Mouse (Mus musculus) stomach, postnatal 0 days (tissue): ENCODE results near the gene Ripor1. TPM values are rescaled to one million over a fixed set of nuclear protein-coding genes. Genes with fewer than 3 reads are reported as not detected.
A peak's percentile ranks its signal among the peaks of the same experiment; 100 is the strongest.

ENCODE experiments used
- ATAC-seq: fragments of 200-750 bp; cut with Nextera tagmentation; 2 replicates; pipeline ENCODE4 v1.8.0; 2017; ENCODE audit not compliant: low FRiP score, low TSS enrichment
- DNase-seq: peaks from one replicate; pipeline ENCODE4 v3.0.0-alpha.2; 2016; ENCODE audit warnings: low spot score
- H3K27ac ChIP-seq: fragments of 300-500 bp; sonication (generic); replicated peaks from 2 replicates; pipeline ENCODE4 v1.5.1; 2014; ENCODE audit warnings: mild to moderate bottlenecking, control low read depth
- H3K27me3 ChIP-seq: fragments of 300-500 bp; sonication (generic); 2 replicates; pipeline ENCODE4 v1.6.1; 2014; ENCODE audit warnings: low read length; ENCODE audit not compliant: control insufficient read depth, insufficient read depth
- H3K36me3 ChIP-seq: fragments of 300-500 bp; sonication (generic); 2 replicates; pipeline ENCODE4 v1.6.1; 2014; ENCODE audit warnings: low read length, mixed read lengths; ENCODE audit not compliant: control insufficient read depth, insufficient read depth
- H3K4me1 ChIP-seq: fragments of 300-500 bp; sonication (generic); replicated peaks from 2 replicates; pipeline ENCODE4 v1.6.1; 2014; ENCODE audit warnings: antibody characterized with exemption; ENCODE audit not compliant: control insufficient read depth, insufficient read depth
- H3K4me2 ChIP-seq: fragments of 300-500 bp; sonication (generic); replicated peaks from 2 replicates; pipeline ENCODE4 v1.6.1; 2014; ENCODE audit warnings: low read depth, mild to moderate bottlenecking, control low read depth, moderate library complexity
- H3K4me3 ChIP-seq: fragments of 300-500 bp; sonication (generic); 2 replicates; pipeline ENCODE4 v1.5.1; 2014; ENCODE audit warnings: low read depth, low read length, control low read depth
- H3K9ac ChIP-seq: fragments of 300-500 bp; sonication (generic); 2 replicates; pipeline ENCODE4 v1.6.1; 2014; ENCODE audit warnings: mild to moderate bottlenecking, low read length, control low read depth, mixed read lengths
- H3K9me3 ChIP-seq: fragments of 300-500 bp; sonication (generic); 2 replicates; pipeline ENCODE4 v1.6.1; 2016; ENCODE audit warnings: low read length; ENCODE audit not compliant: control insufficient read depth
- CTCF ChIP-seq: IDR thresholded peaks from 2 replicates; pipeline ENCODE4 v1.5.1; 2016; ENCODE audit warnings: antibody characterized with exemption, low read depth, mild to moderate bottlenecking, moderate library complexity
- EP300 ChIP-seq: optimal IDR thresholded peaks from 2 replicates; pipeline ENCODE3; 2016; ENCODE audit warnings: antibody characterized with exemption
- WGBS: fragments of 180-500 bp; shearing (Covaris S2); extraction: QIAGEN DNeasy Blood & Tissue Kit; methylation state at CpG from one replicate; pipeline ENCODE4 v1.1.7; 2014; 5-methylcytosine and 5-hydroxymethylcytosine counted together
- polyA plus RNA-seq: library from polyadenylated mRNA; unstranded; fragments of >200 nt; fragmentation: Nextera tagmentation; extraction: Ambion mirVana; gene quantifications from 2 replicates; pipeline ENCODE4 v1.2.1, GENCODE M21; 2015

Gene Ripor1
- polyA plus RNA-seq, 1 experiment from 2014 or later: 8.9 TPM

GRCm38 (mm10) chr8:105620946-105621720 lies 16.1 kb downstream of the Ripor1 start:
- WGBS: 88% methylated on average over 21 of the region's 21 CpGs
- ATAC-seq (no peak), DNase-seq (no peak)
- Histone ChIP-seq H3K9ac (no peak overlapping the region), H3K27ac (no peak overlapping the region), H3K4me2 (no peak overlapping the region), H3K4me1 (no peaks in the 10 kb centered on the region), H3K4me3 (no peak overlapping the region), H3K9me3 (no peaks in the 10 kb centered on the region), H3K27me3 (no peaks in the 10 kb centered on the region), H3K36me3 (peaks cover 20% of the 10 kb centered on the region)
- TF ChIP-seq CTCF: no peak

GRCm38 (mm10) chr8:105621841-105622240 lies 16.8 kb downstream of the Ripor1 start:
- H3K4me1 ChIP-seq: no peaks in the 10 kb centered on the region
- DNase-seq: no peak
- ATAC-seq: no peak
- H3K27ac ChIP-seq: no peak overlapping the region
- H3K4me3 ChIP-seq: no peak overlapping the region
- no peaks in the 10 kb centered on the region for H3K9me3 ChIP-seq
- no peaks in the 10 kb centered on the region for H3K27me3 ChIP-seq
- no peak overlapping the region for H3K4me2 ChIP-seq
- WGBS: 57% methylated on average over 4 of the region's 4 CpGs
- H3K36me3 ChIP-seq: peaks cover 18% of the 10 kb centered on the region
- H3K9ac ChIP-seq: no peak overlapping the region
- TF ChIP-seq CTCF (no peak), EP300 (no peak)

- H3K4me1 ChIP-seq: no peaks in the 10 kb centered on the region
- H3K9me3 ChIP-seq: no peaks in the 10 kb centered on the region
- H3K9ac ChIP-seq: no peak overlapping the region
- no peaks in the 10 kb centered on the region for H3K27me3 ChIP-seq
- no peak overlapping the region for H3K4me2 ChIP-seq
- DNase-seq (peak; percentile 96), ATAC-seq (peak; percentile 93)
- 3% methylated on average over 8 of the region's 8 CpGs for WGBS
- H3K4me3 ChIP-seq: no peak overlapping the region
- H3K36me3 ChIP-seq: peaks cover 13% of the 10 kb centered on the region
- H3K27ac ChIP-seq: peak overlapping the region; percentile 61; the same call in 1 of the 2 replicates
- peak; percentile 99 for TF ChIP-seq CTCF
- TF ChIP-seq EP300: no peak
Observed at GRCm38 (mm10) chr8:105622421-105622920, 17.4 kb downstream of the Ripor1 start.

GRCm38 (mm10) chr8:105623118-105623517 lies 18.1 kb downstream of the Ripor1 start:
- Histone ChIP-seq H3K9me3 (no peaks in the 10 kb centered on the region), H3K4me3 (no peak overlapping the region), H3K4me2 (no peak overlapping the region), H3K27ac (peak overlapping the region; percentile 61; the same call in 1 of the 2 replicates), H3K9ac (no peak overlapping the region), H3K36me3 (peaks cover 13% of the 10 kb centered on the region), H3K27me3 (no peaks in the 10 kb centered on the region), H3K4me1 (no peaks in the 10 kb centered on the region)
- DNase-seq (peak; percentile 20), ATAC-seq (no peak)
- TF ChIP-seq EP300 (no peak), CTCF (no peak)
- WGBS: 35% methylated on average over 5 of the region's 5 CpGs

GRCm38 (mm10) chr8:105623679-105624245 lies 18.7 kb downstream of the Ripor1 start:
- Histone ChIP-seq H3K4me3 (no peak overlapping the region), H3K27ac (no peak overlapping the region)
- no peak for DNase-seq

GRCm38 (mm10) chr8:105624401-105624800 lies 19.3 kb downstream of the Ripor1 start:
- no peak for TF ChIP-seq EP300
- no peak for TF ChIP-seq CTCF
- 66% methylated on average over 3 of the region's 3 CpGs for WGBS
- Histone ChIP-seq H3K9ac (no peak overlapping the region), H3K4me2 (no peak overlapping the region), H3K27me3 (no peaks in the 10 kb centered on the region), H3K9me3 (no peaks in the 10 kb centered on the region), H3K27ac (no peak overlapping the region), H3K36me3 (peaks cover 9% of the 10 kb centered on the region; the same call in 1 of the 2 replicates), H3K4me3 (no peak overlapping the region), H3K4me1 (no peaks in the 10 kb centered on the region)
- no peak for ATAC-seq
- no peak for DNase-seq

More at GRCm38 (mm10) chr8:105623679-105624245, 18.7 kb downstream of the Ripor1 start:
- Histone ChIP-seq H3K4me2 (no peak overlapping the region), H3K27me3 (no peaks in the 10 kb centered on the region), H3K9me3 (no peaks in the 10 kb centered on the region), H3K36me3 (peaks cover 9% of the 10 kb centered on the region; the same call in 1 of the 2 replicates), H3K4me1 (no peaks in the 10 kb centered on the region), H3K9ac (no peak overlapping the region)
- TF ChIP-seq EP300 (no peak), CTCF (no peak)
- no peak for ATAC-seq
- WGBS: 61% methylated on average over 7 of the region's 7 CpGs
